ENCODE assay signal across 8 mouse cellular contexts in genomic region chr7:90040581-90041340, GRCm38 (mm10). TPM values are rescaled to one million over a fixed set of nuclear protein-coding genes. Genes with fewer than 3 reads are reported as not detected.
DNase-seq lines count a peak whose midpoint lies in the region; ATAC-seq and TF ChIP-seq lines count a peak whose summit lies in the region.

No protein-coding gene starts in this region.

- no peak overlapping the region for H3K9ac ChIP-seq in heart, postnatal 0 days (replicated peaks; ENCODE audit: low read depth, low read length)
- peak overlapping the region; percentile 9; the same call in 1 of the 2 replicates for H3K9ac ChIP-seq in liver, embryonic 15.5 days
- H3K9ac ChIP-seq in hindbrain, postnatal 0 days (replicated peaks; ENCODE audit: low read length): no peak overlapping the region

- H3K4me3 ChIP-seq in embryonic facial prominence, embryonic 10.5 days: no peak overlapping the region
- H3K4me3 ChIP-seq in heart, postnatal 0 days (ENCODE audit: low read depth, low read length): no peak overlapping the region
- H3K4me3 ChIP-seq in liver, embryonic 15.5 days (replicated peaks): no peak overlapping the region
- no peak overlapping the region for H3K4me3 ChIP-seq in hindbrain, postnatal 0 days (ENCODE audit: low read length)

- no peak for TF ChIP-seq EP300 in heart, postnatal 0 days (IDR thresholded peaks at IDR 0.05; ENCODE audit: low read depth)

- no peak for TF ChIP-seq CTCF in heart, postnatal 0 days (IDR thresholded peaks at IDR 0.05; ENCODE audit: low read depth)
- TF ChIP-seq CTCF in hindbrain, postnatal 0 days (IDR thresholded peaks at IDR 0.05; ENCODE audit: low read depth): no peak

- H3K4me1 ChIP-seq in embryonic facial prominence, embryonic 10.5 days: peaks cover 23% of the 10 kb centered on the region
- H3K4me1 ChIP-seq in heart, postnatal 0 days (ENCODE audit: control insufficient read depth, insufficient read depth): peaks cover 19% of the 10 kb centered on the region
- peaks cover 77% of the 10 kb centered on the region for H3K4me1 ChIP-seq in liver, embryonic 15.5 days (replicated peaks)
- H3K4me1 ChIP-seq in hindbrain, postnatal 0 days (ENCODE audit: insufficient read depth, low read length): 0 out of 2 replicates have a peak, but pooled peaks cover 4% of the 10 kb centered on the region

- no peaks in the 10 kb centered on the region for H3K9me3 ChIP-seq in embryonic facial prominence, embryonic 10.5 days
- H3K9me3 ChIP-seq in heart, postnatal 0 days (replicated peaks; ENCODE audit: control insufficient read depth, low read length): no peaks in the 10 kb centered on the region
- H3K9me3 ChIP-seq in liver, embryonic 15.5 days (replicated peaks): no peaks in the 10 kb centered on the region
- H3K9me3 ChIP-seq in hindbrain, postnatal 0 days (ENCODE audit: low read length): no peaks in the 10 kb centered on the region

- no peaks in the 10 kb centered on the region for H3K27me3 ChIP-seq in embryonic facial prominence, embryonic 10.5 days (replicated peaks; ENCODE audit: low read depth, poor library complexity, severe bottlenecking)
- no peaks in the 10 kb centered on the region for H3K27me3 ChIP-seq in heart, postnatal 0 days (ENCODE audit: control insufficient read depth, insufficient read depth, low read length)
- no peaks in the 10 kb centered on the region for H3K27me3 ChIP-seq in liver, embryonic 15.5 days
- H3K27me3 ChIP-seq in hindbrain, postnatal 0 days (ENCODE audit: insufficient read depth, low read length): no peaks in the 10 kb centered on the region

- peak overlapping the region; percentile 44; the same call in 1 of the 2 replicates for H3K27ac ChIP-seq in embryonic facial prominence, embryonic 10.5 days (replicated peaks)
- peak overlapping the region; percentile 55 for H3K27ac ChIP-seq in heart, postnatal 0 days (ENCODE audit: low read depth)
- peak overlapping the region; percentile 91 for H3K27ac ChIP-seq in liver, embryonic 15.5 days (replicated peaks)
- no peak overlapping the region for H3K27ac ChIP-seq in hindbrain, postnatal 0 days

- H3K4me2 ChIP-seq in heart, postnatal 0 days (ENCODE audit: low read depth, low read length): no peak overlapping the region
- H3K4me2 ChIP-seq in liver, embryonic 15.5 days: peak overlapping the region; percentile 56
- no peak overlapping the region for H3K4me2 ChIP-seq in hindbrain, postnatal 0 days (ENCODE audit: low read depth, low read length)

- WGBS in embryonic facial prominence, embryonic 10.5 days: 69% methylated on average over 11 of the region's 11 CpGs
- 46% methylated on average over 11 of the region's 11 CpGs for WGBS in heart, postnatal 0 days
- WGBS in liver, embryonic 15.5 days (ENCODE audit: insufficient replicate concordance): 70% methylated on average over 11 of the region's 11 CpGs
- 59% methylated on average over 11 of the region's 11 CpGs for WGBS in hindbrain, postnatal 0 days

- DNase-seq in adrenal gland, adult (ENCODE audit: inconsistent age in 2 of 2, low spot score in 1 of 2): peak; percentile 57 to 85
- no peak for DNase-seq in adrenal gland, postnatal 4 days (ENCODE audit: low spot score in 2 of 2)
- DNase-seq in embryonic facial prominence, embryonic 10.5 days (ENCODE audit: low spot score): no peak
- DNase-seq in heart, postnatal 0 days (ENCODE audit: low spot score): no peak
- DNase-seq in embryo, embryonic 10.5 days (ENCODE audit: low spot score): no peak
- DNase-seq in hindbrain, postnatal 0 days (ENCODE audit: low spot score): no peak
- no peak for DNase-seq in cerebellum, adult 9-10 months

- ATAC-seq in heart, postnatal 0 days (ENCODE audit: insufficient read depth, low read depth): 0 out of 2 replicates have a peak, but pooled peaks have one; percentile 20
- ATAC-seq in liver, embryonic 15.5 days (ENCODE audit: insufficient read depth): no peak
- no peak for ATAC-seq in hindbrain, postnatal 0 days

- H3K36me3 ChIP-seq in embryonic facial prominence, embryonic 10.5 days (replicated peaks): no peaks in the 10 kb centered on the region
- no peaks in the 10 kb centered on the region for H3K36me3 ChIP-seq in heart, postnatal 0 days (replicated peaks; ENCODE audit: control insufficient read depth, insufficient read depth, low read length)
- H3K36me3 ChIP-seq in liver, embryonic 15.5 days (replicated peaks): no peaks in the 10 kb centered on the region
- no peaks in the 10 kb centered on the region for H3K36me3 ChIP-seq in hindbrain, postnatal 0 days (ENCODE audit: insufficient read depth, low read length)

RNA-seq across cellular contexts. Expression of gene Eed, which starts 60.0 kb away (rescaled TPM):
- 10 to 100 TPM; 69.7 to 77.9 TPM for total RNA-seq in adrenal gland, postnatal 4 days (2021)
- polyA plus RNA-seq in embryonic facial prominence, embryonic 10.5 days (2016; fragmentation: Nextera tagmentation; extraction: Ambion mirVana): 89.6 and 89.7 TPM in 2 replicates
- total RNA-seq in heart, postnatal 0 days (2014; rRNA removed; ENCODE audit: low replicate concordance): 16.5 and 38.1 TPM in 2 replicates
- polyA plus RNA-seq in heart, postnatal 0 days (2015; fragmentation: Nextera tagmentation; extraction: Ambion mirVana): 26.7 and 27.9 TPM in 2 replicates
- 31.8 and 34.4 TPM in 2 replicates for polyA plus RNA-seq in liver, embryonic 15.5 days (2015; fragmentation: Nextera tagmentation; extraction: Ambion mirVana)
- total RNA-seq in hindbrain, postnatal 0 days (2014; rRNA removed): 9.5 and 21.9 TPM in 2 replicates
- 20.6 and 23.2 TPM in 2 replicates for polyA plus RNA-seq in hindbrain, postnatal 0 days (2015; fragmentation: Nextera tagmentation; extraction: Ambion mirVana)

Comparison
In these comparisons a context has a peak if more than half of its experiments do, and no peak if none do; other contexts are left out.
1. DNase-seq: peak in adrenal gland, adult (2 of 2); none in adrenal gland, postnatal 4 days (0 of 2), embryonic facial prominence, embryonic 10.5 days (single experiment), heart, postnatal 0 days (single experiment), embryo, embryonic 10.5 days (single experiment), hindbrain, postnatal 0 days (single experiment) and cerebellum, adult 9-10 months (single experiment).